Mouse (Mus musculus): ENCODE measurements around the gene Ubap1l. TPM values are rescaled to one million over a fixed set of nuclear protein-coding genes. Genes with fewer than 3 reads are reported as not detected.

Ubap1l gene
- polyA plus RNA-seq, 1 experiment, result 0.05 TPM

DNA sequence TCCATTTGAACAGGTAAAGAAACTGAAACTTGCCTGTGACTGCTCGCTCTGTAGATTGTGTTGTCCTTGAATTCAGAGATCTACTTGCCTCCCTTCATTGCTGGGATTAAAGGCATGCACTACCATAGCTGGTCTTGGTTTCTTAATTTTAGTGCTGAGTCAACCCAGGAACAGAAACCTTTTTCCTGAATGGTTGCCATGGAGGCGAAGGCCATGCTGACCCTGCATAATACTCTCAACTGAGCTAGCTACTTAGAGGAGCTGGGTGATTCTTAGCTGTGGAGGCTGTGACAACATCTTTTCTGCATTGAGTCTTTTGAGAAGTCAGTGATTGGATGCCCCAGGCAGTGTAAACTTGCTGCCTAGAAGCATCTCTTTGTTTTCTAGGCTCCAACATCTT, 3.9 kb upstream of the Ubap1l start:
- TF ChIP-seq GATA1 (IDR thresholded peaks at IDR 0.05; ENCODE audit: low read length), result no peak

DNA sequence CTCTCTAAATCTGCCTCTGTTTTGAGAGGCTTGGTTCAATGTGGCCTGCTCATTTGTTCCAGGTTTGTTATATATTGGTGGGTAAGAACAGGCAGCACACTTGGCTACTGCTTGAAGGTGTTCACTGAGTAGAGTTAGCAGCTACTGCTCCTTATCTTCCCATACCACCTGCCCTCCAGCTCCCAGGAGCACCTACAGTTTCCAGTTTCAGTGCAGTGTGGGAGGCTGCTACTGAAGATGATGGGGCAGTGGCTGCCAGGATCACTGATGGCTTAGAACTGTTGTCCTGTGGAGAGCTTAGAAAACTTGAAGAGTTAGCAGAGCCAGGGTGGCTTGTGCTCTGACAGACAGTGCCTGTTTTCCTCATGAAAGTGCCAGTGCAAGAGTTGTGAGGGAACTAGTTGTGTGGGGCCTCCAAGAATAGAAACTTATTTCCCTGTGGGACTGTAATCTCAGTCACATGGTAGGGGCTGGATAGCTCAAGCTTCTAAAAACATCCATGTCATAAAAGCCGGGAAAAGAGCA, 1.8 kb upstream of the Ubap1l start:
- TF ChIP-seq GATA1 (IDR thresholded peaks at IDR 0.05; ENCODE audit: low read length), result no peak

DNA sequence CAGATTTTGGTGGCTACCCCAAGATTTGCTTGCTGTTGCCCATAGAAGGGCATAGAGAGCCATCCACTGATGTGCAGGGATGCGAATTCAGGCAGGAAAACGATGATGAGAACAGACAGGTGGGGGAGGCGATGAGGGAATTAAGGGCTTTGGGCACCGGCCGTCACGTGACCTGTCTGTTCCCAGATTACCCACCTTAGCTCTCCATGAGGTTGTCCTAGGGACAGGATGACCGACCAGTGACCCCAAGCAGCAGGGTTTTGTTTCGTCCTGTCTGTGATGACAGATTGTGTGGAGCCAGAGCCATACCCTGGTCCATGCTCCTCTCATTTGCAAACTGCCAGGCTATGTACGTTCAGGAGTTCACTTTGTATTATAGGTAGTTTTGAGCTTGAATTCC, 2.8 kb downstream of the Ubap1l start:
- TF ChIP-seq GATA1 (IDR thresholded peaks at IDR 0.05; ENCODE audit: low read length), result no peak

DNA sequence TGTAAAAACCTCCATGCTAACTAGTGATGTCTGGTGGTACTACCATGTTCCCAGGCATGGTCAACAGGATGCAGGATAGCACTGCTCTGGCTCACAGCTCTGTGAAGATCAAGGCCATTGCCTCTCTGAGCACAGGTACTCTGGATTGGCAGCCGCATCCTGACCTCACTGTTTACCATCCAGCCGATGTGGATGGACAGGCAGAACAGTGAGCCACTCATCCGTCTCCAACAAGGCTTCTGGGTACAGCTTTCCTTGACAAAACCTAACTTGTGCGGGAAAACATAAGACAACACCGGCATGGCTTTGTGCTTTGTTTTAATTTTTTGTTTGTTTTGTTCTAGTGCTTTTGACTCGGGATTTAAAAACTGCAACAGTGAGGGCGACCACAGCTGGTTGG, 4.9 kb downstream of the Ubap1l start:
- no peak for TF ChIP-seq GATA1 (IDR thresholded peaks at IDR 0.05; ENCODE audit: low read length)

DNA sequence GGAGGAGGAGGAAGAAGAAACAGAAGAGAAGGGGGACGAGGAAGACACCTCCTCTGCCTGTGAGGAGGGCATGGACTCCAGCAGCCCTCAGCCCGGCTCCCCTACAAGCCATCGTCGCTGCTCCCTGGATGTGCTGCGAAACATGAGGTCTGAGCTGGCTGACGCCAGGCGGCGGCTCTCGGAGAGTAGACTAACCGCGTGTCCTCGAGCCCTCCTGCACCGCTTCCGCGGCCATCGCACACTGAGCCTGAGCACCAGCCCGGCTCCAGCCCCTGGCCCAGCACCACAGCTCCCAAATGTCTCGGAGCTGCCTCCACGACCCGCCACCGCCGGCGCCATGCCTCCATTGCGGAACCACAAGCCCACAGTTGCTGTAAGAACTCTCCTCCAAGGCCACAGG, 10.9 kb downstream of the Ubap1l start:
- no peak for TF ChIP-seq GATA1 (IDR thresholded peaks at IDR 0.05; ENCODE audit: low read length)

DNA sequence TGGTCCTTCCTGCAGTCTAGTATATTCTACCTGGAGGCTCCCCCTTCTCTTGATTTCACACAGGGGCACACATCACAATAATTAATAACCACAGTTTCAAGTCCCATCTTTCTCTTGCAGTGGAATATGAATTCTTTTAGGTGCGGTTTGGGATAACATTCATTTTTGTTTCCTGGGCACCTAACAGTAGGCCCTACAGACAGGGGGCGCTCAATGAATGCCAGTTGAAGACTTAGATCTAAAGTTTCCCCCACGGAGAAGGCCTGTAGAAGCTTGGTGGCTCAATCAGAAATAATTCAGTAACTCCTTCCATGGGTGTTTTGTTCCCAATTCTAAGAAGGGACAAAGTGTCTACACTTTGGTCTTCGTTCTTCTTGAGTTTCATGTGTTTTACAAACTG, 11.6 kb downstream of the Ubap1l start:
- TF ChIP-seq GATA1 (IDR thresholded peaks at IDR 0.05; ENCODE audit: low read length), result no peak

DNA sequence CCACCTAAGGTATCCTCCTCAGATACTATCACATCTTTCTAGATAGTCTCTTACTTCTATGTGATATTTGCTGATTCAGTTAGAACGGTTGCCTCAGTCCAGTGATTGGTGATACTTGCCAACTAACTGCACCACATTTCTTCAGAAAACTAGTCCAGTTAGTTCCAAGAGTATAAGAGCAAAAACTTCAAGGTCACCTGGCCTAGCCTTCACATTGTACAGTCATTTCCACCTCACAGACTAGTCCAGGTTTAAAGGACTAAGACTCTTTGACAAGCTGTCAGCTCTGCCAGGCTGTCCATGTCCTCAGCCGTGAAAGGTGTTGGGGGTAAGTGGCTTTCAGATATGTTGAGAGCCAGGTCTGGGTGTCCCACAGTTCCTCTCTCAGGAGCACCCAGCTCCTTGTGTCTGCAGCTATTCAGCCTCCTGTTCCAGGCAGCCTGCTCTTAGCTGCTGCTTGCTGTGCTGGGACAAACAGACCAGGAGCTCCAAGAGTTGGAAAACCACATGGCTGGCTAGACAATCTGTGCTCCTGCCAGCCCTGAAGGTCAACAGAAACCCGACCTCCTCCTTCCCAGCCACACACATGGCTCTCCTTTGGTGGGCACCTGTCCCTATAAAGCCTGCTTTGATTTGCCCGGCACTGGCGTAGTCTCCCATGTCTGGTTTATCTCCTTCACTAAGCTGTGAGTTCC, 13.8 kb downstream of the Ubap1l start:
- no peak for TF ChIP-seq GATA1 (IDR thresholded peaks at IDR 0.05; ENCODE audit: low read length)

DNA sequence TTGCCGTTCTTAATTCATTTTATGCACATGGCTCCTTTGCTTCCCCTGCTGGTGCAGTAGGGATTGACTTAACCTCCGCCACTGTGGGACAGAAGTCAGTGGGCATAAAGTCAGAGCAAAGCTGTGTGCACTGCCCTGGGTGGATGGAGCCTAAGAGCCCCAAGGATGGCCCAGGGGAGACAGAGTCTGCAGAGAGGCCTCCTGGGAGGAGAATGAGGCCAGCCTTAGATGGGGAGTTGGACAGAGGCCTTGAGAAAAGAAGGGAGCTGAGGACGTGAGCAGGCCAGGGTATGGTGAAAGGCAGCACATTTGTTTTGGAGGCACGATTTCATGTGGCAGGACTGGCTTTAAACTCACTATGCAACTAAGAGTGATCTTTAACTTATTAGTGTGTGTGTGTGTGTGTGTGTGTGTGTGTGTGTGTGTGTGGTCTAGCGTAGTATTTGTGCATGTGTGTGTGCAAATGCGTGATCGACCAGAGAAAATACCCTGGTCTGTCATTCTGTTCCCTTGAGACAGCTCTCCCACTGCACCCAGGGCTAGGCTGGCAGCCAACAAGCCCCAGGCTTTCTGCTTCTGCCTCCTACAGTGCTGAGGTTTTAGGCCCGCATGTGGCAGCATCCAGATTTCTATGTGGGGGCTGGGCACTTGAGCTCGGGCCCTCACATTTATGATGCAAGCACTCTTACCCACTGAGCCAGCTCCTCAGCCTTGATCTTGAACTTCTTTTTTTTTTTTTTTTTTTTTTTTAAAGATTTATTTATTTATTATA, 14.5 kb downstream of the Ubap1l start:
- TF ChIP-seq GATA1 (IDR thresholded peaks at IDR 0.05; ENCODE audit: low read length), result no peak

DNA sequence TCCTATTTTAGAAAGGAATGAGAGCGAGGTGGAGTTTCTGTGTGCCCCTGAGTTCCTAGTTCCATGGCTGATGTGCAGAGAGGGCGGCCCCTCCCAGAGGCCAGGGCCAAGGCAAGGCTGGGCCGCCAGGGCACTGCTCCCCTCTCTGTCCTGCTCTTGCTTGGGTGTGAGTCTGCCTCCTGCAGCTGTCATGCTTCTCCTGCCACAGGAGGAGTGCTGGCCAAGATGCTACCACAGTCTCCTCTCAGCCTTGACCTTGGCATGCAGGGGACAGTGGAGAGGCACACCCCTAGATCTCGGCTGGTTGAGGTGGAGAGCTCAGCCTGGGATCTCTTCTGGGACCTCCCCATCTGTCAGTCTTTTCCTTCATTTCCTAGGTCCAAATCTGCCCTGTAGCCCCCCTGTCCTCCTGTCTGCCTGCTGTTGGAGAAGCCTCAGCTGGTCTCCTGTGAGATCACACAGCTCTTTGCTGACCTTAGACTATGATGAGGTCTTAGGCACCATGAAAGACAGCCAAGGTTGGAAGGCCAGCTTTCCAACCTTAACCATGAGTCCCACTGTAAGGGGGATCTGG, 20.3 kb downstream of the Ubap1l start:
- TF ChIP-seq GATA1 (IDR thresholded peaks at IDR 0.05; ENCODE audit: low read length), result no peak

DNA sequence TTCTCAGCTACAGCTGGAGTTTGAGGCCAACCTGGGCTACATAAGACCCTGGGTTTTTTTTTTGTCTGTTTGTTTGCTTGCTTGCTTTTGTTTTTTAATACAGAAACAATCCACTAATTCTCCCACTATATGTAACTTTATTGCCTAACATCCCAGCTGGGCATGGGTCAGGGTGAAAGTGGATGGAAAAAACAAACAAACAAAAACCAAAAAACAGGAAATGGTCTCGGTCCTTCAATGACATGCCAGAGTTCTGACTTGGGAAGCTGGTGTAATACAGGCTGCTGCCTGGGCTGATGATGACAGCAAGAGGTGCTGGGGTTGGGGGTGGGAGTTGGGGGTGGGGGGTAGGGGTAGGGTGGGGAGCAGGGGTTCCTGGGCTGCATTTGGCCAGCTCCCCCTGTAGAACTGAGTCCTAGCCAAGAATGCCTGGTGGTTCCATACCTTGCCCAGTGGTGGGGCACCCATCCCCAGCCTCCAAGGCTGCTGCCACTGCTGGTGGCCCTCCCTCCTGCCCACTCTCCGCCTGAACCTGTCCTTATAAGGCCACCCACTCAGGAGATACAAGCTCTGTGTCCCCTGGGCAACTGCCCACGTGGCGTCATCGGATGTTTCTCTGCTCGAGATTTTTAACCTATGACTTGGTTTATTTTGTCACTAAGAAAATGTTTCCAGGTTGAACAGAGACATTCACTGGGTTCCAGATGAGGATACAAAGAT, 21.4 kb downstream of the Ubap1l start:
- TF ChIP-seq GATA1 (IDR thresholded peaks at IDR 0.05; ENCODE audit: low read length), result no peak

DNA sequence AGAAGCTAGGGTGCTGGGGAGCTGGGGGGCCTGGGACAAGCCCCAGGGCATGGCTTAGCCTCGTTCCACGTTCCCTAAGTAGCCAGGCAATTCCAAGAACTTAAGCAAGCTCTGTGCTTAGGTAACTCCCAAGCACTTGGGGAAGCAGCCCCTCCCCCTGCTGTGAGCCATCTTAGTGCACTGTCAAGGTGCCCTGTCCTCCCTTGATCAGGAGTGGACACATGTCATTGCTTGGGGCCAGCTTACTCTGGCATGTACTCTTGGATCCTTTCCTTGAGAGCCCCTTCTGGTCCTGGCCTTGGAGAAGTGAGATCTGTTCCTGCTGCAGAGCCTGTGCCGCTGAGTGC, 21.9 kb downstream of the Ubap1l start:
- no peak for TF ChIP-seq GATA1 (IDR thresholded peaks at IDR 0.05; ENCODE audit: low read length)

DNA sequence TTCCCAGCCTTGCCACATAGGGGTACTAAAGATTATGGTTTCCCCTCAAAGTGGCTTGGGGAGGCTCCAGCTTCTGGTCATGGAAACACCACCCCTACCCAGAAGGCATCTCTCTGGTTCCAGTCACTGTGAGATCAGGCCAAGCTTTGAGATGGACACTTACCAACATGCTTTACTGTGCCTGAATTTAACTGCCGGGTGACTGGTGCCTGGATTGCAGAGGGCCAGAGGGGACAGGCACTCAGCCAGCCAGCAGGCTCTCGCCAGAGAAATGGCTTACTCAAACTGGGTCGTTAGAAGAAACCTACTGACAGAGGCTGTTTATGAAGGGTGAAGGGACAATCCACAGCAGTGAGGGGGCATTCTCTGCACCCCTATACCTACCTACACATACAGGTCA, 23.4 kb downstream of the Ubap1l start:
- TF ChIP-seq GATA1 (IDR thresholded peaks at IDR 0.05; ENCODE audit: low read length), result no peak

DNA sequence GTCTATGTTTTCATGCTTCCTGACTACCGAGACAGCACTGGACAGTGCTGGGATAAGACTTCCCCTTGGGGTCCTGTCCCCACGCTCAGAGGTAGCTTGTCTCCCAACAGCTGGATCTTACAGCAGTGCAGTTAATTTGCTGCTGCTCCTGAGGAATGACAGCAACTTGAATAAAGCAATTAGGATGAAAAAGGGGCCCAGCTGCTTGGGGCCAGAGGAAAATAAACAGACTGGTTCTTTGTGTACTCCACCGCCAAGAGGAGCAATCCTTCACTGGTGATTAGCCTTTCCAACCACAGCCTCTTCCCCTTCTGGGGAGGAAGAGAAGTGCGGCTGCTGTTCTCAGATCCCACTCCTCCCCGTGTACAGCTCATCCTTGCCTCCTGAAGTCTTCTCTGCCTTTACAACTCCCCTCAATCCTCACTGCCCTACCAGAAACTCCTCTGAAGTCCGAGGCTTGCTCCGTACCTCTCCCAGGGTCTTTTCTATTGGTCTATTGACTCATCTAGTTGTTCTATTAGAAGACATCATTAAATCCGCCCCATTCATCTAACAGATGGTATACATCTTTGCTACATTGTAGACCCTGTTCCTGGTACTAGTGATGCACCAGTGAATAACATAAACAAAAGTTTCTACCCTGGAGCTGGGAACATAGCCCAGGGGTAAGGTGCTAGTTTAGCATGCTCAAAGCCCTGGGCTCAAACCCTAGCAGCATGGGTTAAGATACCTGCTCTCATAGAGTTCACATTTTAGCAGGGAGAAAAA, 25.7 kb downstream of the Ubap1l start:
- TF ChIP-seq GATA1 (IDR thresholded peaks at IDR 0.05; ENCODE audit: low read length), result no peak

DNA sequence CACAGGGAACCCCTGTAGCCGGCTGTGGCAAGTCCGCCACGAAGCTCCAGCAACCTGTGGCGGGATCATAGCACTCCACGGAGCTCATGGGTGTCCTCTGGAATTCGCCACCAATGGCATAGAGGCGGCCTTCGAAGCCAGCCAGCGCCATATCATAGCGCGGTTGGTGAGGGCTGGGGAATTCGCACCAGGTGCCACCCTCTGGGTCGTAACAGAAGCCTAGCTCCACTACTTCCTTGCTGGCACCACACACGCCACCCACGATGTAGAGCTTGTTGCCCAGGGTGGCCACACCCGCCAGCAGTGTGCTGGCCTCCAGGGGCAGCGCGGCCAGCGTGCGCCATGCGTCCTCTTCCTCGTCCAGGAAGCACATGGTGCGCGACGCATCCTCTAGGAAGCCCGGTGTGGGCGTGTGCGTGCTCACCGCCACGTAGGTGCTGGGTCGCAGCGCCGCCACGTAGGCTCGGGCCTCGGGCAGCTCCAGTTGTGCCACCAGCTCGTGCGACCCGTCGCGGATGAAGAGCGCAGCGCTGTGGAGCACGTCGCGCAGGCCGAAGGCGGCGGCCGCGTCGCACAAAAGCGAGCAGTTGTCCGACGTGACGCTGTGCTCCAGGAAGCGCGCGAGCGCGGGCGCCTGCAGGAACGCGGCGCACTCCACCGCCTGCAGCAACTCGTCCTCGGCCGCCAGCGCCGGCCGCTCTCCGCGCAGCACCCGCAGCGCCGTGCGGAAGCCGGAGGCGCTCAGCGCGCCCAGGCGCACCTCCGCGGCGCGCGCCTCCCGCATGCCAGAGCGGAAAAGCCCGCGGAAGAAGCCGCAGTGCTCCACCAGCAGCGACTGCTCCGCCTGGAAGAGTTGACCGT, 30.1 kb downstream of the Ubap1l start:
- TF ChIP-seq GATA1 (IDR thresholded peaks at IDR 0.05; ENCODE audit: low read length), result no peak

All from G1E-ER4 (cell line).